Mouse (Mus musculus) brain, embryonic 14.5 days (tissue): Measurements from ENCODE around the gene Blzf1.

Source experiments
- CTCF ChIP-seq: fragments of 200-500 bp; IDR thresholded peaks from 2 replicates; pipeline ENCODE4 v1.5.1; 2012; ENCODE audit warnings: inconsistent platforms, mild to moderate bottlenecking, moderate library complexity, borderline replicate concordance; ENCODE audit not compliant: insufficient read depth, insufficient read length; ENCODE audit errors: extremely low read depth
- POLR2A ChIP-seq: fragments of 200-500 bp; IDR thresholded peaks from 2 replicates; pipeline ENCODE4 v1.6.1; 2012; ENCODE audit warnings: mild to moderate bottlenecking, inconsistent platforms, borderline replicate concordance; ENCODE audit not compliant: poor library complexity, insufficient read depth, insufficient read length, severe bottlenecking; ENCODE audit errors: extremely low read depth

DNA sequence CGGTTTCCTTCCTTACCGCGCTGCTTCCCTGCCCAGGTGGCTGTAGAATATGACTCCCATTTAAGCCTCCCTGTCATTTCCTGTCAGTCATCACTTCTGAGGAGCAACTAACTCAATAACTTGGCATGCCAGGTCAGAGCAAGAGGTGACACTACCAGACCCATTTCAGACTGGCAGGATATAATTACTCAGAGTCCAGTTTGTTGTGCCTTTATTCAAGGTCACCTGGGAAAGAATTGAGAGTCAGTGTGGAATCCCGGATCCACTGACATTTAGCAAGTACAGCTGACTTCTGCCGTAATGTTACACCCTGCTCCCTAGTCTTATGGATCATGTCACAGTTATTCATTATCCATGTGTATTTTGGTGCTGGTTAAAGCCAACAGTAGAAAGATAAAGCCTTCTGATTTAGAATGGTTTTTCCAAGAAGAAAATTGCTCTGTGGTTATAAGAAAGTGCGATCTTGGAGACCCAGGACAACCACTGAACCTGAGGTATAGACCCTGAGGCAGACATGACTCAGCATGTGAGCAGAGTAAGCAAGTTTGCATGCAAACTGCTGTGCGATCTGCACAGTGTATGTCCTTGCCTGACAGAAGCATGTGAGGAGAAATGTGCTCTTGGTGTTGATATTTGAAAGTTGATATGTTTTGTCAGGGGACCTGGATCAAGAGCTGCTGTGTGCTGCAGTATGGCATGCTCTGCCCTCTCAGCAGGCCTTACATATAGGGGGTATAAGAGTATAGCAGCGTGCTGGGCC lies 56.7 kb downstream of the Blzf1 start:
- TF ChIP-seq CTCF: no peak
- TF ChIP-seq POLR2A: no peak
